Mouse (Mus musculus) liver (tissue): ENCODE results near the gene Glrx.

Source experiments
- DNase-seq: peaks from one replicate; pipeline ENCODE4 v3.0.0-alpha.2; 2020; ENCODE audit warnings: mixed read lengths

Gene Glrx

GRCm38 (mm10) chr13:75892876-75893275 is 53.2 kb downstream of the Glrx start:
- DNase-seq = no peak
